Mouse (Mus musculus) olfactory bulb, adult 2 months (tissue): Measurements from ENCODE around the gene Csrnp3.

Experiments
- CTCF ChIP-seq: fragments of 200-500 bp; IDR thresholded peaks from 2 replicates; pipeline ENCODE4 v1.5.1; 2012; ENCODE audit warnings: low read depth, mild to moderate bottlenecking, low read length, moderate library complexity; ENCODE audit not compliant: insufficient read depth
- POLR2A ChIP-seq: fragments of 200-500 bp; IDR thresholded peaks from 2 replicates; pipeline ENCODE4 v1.6.1; 2012; ENCODE audit warnings: mild to moderate bottlenecking, low read depth, low read length, moderate library complexity; ENCODE audit not compliant: insufficient read depth

GRCm38 (mm10) chr2:65985706-65986105 lies 140.1 kb downstream of the Csrnp3 start:
- no peak for TF ChIP-seq POLR2A
- no peak for TF ChIP-seq CTCF
